Mouse (Mus musculus) ES-Bruce4 (cell line): Measurements from ENCODE around the gene Tlr12. TPM values are rescaled to one million over a fixed set of nuclear protein-coding genes. Genes with fewer than 3 reads are reported as not detected.

Source experiments
- H3K27ac ChIP-seq: 2 replicates; pipeline ENCODE4 v1.5.1; 2012; ENCODE audit warnings: low read length, inconsistent platforms; ENCODE audit not compliant: insufficient read depth
- H3K27me3 ChIP-seq: 2 replicates; pipeline ENCODE4 v1.6.1; 2012; ENCODE audit warnings: mild to moderate bottlenecking, low read length, inconsistent platforms; ENCODE audit not compliant: control insufficient read depth, poor library complexity, insufficient read depth, severe bottlenecking
- H3K36me3 ChIP-seq: 2 replicates; pipeline ENCODE4 v1.6.1; 2012; ENCODE audit warnings: inconsistent platforms, mild to moderate bottlenecking, low read length, moderate library complexity; ENCODE audit not compliant: control insufficient read depth, poor library complexity, insufficient read depth, severe bottlenecking
- H3K4me1 ChIP-seq: one replicate; pipeline ENCODE4 v1.8.1; 2011; ENCODE audit warnings: low read length; ENCODE audit not compliant: control insufficient read depth, insufficient read depth
- H3K4me3 ChIP-seq: 2 replicates; pipeline ENCODE4 v1.5.1; 2011; ENCODE audit warnings: low read depth, mild to moderate bottlenecking, low read length
- H3K9ac ChIP-seq: 2 replicates; pipeline ENCODE4 v1.6.1; 2012; ENCODE audit warnings: low read depth, mild to moderate bottlenecking, inconsistent platforms; ENCODE audit not compliant: poor library complexity, severe bottlenecking
- H3K9me3 ChIP-seq: replicated peaks from 2 replicates; pipeline ENCODE4 v1.6.1; 2012; ENCODE audit warnings: mild to moderate bottlenecking, low read length, inconsistent platforms; ENCODE audit not compliant: control insufficient read depth, poor library complexity, insufficient read depth, severe bottlenecking
- CTCF ChIP-seq: IDR thresholded peaks from one replicate; pipeline ENCODE4 v1.8.1; 2011; ENCODE audit warnings: low read depth, low read length
- EP300 ChIP-seq: IDR thresholded peaks from 2 replicates; pipeline ENCODE4 v1.6.1; 2011; ENCODE audit warnings: low read depth, low read length; ENCODE audit not compliant: insufficient read depth
- POLR2A ChIP-seq: IDR thresholded peaks from one replicate; pipeline ENCODE4 v1.8.1; 2011; ENCODE audit warnings: low read length; ENCODE audit not compliant: insufficient read depth
- polyA plus RNA-seq: library from polyadenylated mRNA; stranded (reverse); fragments of >200 nt; gene quantifications from 2 replicates; pipeline ENCODE4 v1.2.4, GENCODE M21; 2011; ENCODE audit warnings: low read depth; ENCODE audit not compliant: missing spikeins, insufficient read depth, insufficient read length

Gene Tlr12
- polyA plus RNA-seq, 1 experiment: not detected

- H3K27ac ChIP-seq: peak overlapping the region; percentile 82
- H3K4me1 ChIP-seq: no peaks in the 10 kb centered on the region
- H3K9me3 ChIP-seq: no peaks in the 10 kb centered on the region; the same call in 1 of the 2 replicates
- no peaks in the 10 kb centered on the region for H3K36me3 ChIP-seq
- H3K9ac ChIP-seq: no peak overlapping the region
- TF ChIP-seq POLR2A (no peak), CTCF (no peak), EP300 (no peak)
- no peaks in the 10 kb centered on the region for H3K27me3 ChIP-seq
- no peak overlapping the region for H3K4me3 ChIP-seq
Measured at GRCm38 (mm10) chr4:128575811-128576210, 42.6 kb downstream of the Tlr12 start.

Other genes starting within 250 kb of the Tlr12 start
- 6.1 and 6.5 TPM in 2 replicates for gene Zscan20, start 8.5 kb downstream of the Tlr12 start, polyA plus RNA-seq
- 38.4 and 39.3 TPM in 2 replicates for gene Phc2, start 36.1 kb upstream of the Tlr12 start, polyA plus RNA-seq
- gene A3galt2, start 136.7 kb upstream of the Tlr12 start, polyA plus RNA-seq: not detected in 2 replicates
- 11.6 and 12.8 TPM in 2 replicates for gene Zfp362, start 187.4 kb upstream of the Tlr12 start, polyA plus RNA-seq